Mouse (Mus musculus): Measurements from ENCODE around the gene Pitpna. TPM values are rescaled to one million over a fixed set of nuclear protein-coding genes. Genes with fewer than 3 reads are reported as not detected.
"Not testable (repeated sequence)": the region's sequence is repeated elsewhere in the genome, so short reads cannot be mapped to it uniquely, and the experiment has no call there.

The Pitpna gene
- total and polyA plus RNA-seq, 2 experiments from 2014 or later: 90.7 to 109 TPM

DNA sequence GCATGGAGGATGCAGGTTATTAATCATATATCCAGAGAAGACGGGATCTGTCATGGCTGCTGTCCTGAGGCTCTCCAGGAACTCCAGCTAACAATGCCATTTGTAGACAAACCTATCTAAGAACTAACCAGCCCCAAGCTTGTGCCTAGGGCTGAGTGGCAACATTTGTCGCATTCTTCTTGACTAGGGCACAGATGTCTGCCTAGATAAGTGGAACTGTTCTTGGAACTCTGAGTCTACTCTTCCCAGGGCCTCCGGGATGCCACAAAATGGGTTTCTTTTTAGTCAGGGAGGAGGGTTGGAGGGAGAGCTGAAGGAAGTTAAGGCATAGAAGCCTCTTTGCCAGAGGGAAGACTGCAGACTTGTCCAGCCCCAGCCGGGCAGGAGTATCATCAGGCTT, 41.8 kb upstream of the Pitpna start:
- H3K36me3 ChIP-seq (ENCODE audit: insufficient read depth, low read length): peaks cover 19% of the 10 kb centered on the region; the same call in 1 of the 2 replicates
- WGBS: 80% methylated on average over 4 of the region's 4 CpGs

DNA sequence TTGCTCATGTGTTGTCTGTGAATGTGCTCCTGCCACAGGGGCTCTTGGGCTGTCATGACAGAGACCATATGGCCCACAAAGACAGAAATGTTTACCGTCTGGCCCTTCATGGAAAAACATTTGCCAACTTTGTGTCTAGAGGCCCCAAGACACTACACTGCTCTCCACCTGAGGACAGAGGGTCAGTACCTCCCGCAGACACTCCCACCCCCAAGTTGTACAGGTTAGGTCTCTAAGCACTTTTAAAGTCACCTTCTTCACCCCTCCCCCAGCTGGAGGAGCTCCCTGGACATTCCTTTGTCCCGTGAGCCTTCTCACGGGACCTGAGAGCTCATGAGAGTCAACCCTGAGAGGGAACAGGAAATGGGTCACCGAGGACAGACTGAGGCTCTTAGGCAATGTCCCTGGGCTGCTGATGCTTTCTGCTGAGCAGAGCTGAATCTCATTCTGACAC, 38.2 kb upstream of the Pitpna start:
- H3K27ac ChIP-seq: no peak overlapping the region
- no peaks in the 10 kb centered on the region for H3K9me3 ChIP-seq (ENCODE audit: low read length)

More for the DNA sequence above, 41.8 kb upstream of the Pitpna start:
- no peak overlapping the region for H3K27ac ChIP-seq
- DNase-seq (ENCODE audit: low spot score) (no peak), ATAC-seq (no peak)
- no peak for TF ChIP-seq CTCF (IDR thresholded peaks at IDR 0.05; ENCODE audit: low read depth)
- no peak overlapping the region for H3K4me2 ChIP-seq (ENCODE audit: low read depth, low read length)
- H3K9me3 ChIP-seq (ENCODE audit: low read length): no peaks in the 10 kb centered on the region
- H3K27me3 ChIP-seq (ENCODE audit: insufficient read depth, low read length): no peaks in the 10 kb centered on the region
- no peaks in the 10 kb centered on the region; the same call in 1 of the 2 replicates for H3K4me1 ChIP-seq (ENCODE audit: insufficient read depth, low read length)
- no peak overlapping the region for H3K4me3 ChIP-seq (ENCODE audit: low read length)
- H3K9ac ChIP-seq (replicated peaks; ENCODE audit: low read length): no peak overlapping the region

DNA sequence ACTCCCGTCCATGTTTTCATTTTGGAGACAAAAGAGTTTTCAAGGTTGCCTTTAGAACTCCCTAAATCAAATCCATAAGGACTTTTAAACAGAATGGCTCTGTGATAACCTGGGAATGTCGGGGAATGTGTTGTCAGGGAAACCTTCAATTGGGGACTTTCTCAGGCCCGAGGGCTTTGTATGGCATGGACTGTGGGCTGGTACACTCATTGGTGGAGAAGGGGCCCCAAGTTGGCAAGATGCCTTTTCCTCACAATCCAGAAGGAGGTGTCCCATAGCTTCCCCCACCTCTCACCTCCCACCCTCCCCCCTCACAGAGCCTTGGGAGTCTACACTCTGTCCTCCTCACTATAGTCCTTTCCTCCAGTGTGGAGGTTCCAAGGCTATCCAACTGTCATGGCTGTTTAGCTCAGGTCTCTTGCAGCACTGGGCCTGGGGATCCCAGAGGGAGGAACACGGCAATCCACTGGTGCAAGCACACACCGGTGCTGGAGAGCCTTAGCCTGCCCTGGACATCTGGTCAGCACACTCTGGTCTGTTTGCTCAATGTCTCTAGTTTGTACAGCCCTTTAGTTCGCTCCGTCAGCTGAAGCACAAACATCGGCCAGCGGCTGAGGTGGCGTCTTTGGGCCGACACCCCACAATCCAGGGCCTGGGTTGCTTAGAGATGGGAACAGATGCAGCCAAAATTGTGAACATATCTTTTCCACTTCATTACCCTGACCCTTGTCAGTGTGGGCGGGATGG, 37.5 kb upstream of the Pitpna start:
- H3K9me3 ChIP-seq (ENCODE audit: low read length): no peaks in the 10 kb centered on the region
- DNase-seq (ENCODE audit: low spot score) (peak; percentile 36), ATAC-seq (peak; percentile 69)
- peaks cover 8% of the 10 kb centered on the region; the same call in 1 of the 2 replicates for H3K36me3 ChIP-seq (ENCODE audit: insufficient read depth, low read length)
- H3K9ac ChIP-seq (replicated peaks; ENCODE audit: low read length): 0 out of 2 replicates have a peak overlapping the region, but pooled peaks have one; percentile 9
- H3K27ac ChIP-seq: peak overlapping the region; percentile 41; the same call in 1 of the 2 replicates
- no peaks in the 10 kb centered on the region; the same call in none of the 2 replicates for H3K4me1 ChIP-seq (ENCODE audit: insufficient read depth, low read length)
- H3K27me3 ChIP-seq (ENCODE audit: insufficient read depth, low read length): no peaks in the 10 kb centered on the region
- 37% methylated on average over 12 of the region's 12 CpGs for WGBS
- no peak overlapping the region for H3K4me2 ChIP-seq (ENCODE audit: low read depth, low read length)
- no peak overlapping the region for H3K4me3 ChIP-seq (ENCODE audit: low read length)
- no peak for TF ChIP-seq CTCF (IDR thresholded peaks at IDR 0.05; ENCODE audit: low read depth)

More for the DNA sequence above, 38.2 kb upstream of the Pitpna start:
- Histone ChIP-seq H3K36me3 (ENCODE audit: insufficient read depth, low read length) (peaks cover 13% of the 10 kb centered on the region; the same call in 1 of the 2 replicates), H3K27me3 (ENCODE audit: insufficient read depth, low read length) (no peaks in the 10 kb centered on the region), H3K4me1 (ENCODE audit: insufficient read depth, low read length) (no peaks in the 10 kb centered on the region; the same call in none of the 2 replicates), H3K9ac (replicated peaks; ENCODE audit: low read length) (no peak overlapping the region), H3K4me3 (ENCODE audit: low read length) (no peak overlapping the region), H3K4me2 (ENCODE audit: low read depth, low read length) (no peak overlapping the region)
- ATAC-seq (no peak), DNase-seq (ENCODE audit: low spot score) (no peak)
- TF ChIP-seq CTCF (IDR thresholded peaks at IDR 0.05; ENCODE audit: low read depth): no peak
- 38% methylated on average over 5 of the region's 5 CpGs for WGBS

DNA sequence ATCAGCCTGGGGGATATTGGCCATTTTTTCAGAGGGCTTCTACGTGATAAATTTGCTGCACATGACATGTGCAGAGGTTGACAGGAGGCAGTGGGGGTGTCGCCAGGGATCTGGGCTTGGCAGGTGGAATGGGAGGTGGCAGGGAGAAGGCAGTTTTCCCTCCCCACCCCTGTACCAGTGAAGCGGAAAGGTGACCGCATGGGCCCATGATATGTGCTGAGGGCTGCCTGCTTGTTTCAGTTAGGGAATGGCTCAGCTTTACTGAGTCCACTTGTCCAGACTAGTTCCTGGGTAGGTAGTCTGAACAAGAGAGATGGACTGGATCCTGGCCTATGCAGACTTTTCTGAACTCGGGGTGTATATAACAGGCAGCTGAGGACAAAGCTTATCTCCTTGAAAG, 36.6 kb upstream of the Pitpna start:
- Histone ChIP-seq H3K4me2 (ENCODE audit: low read depth, low read length) (no peak overlapping the region), H3K36me3 (ENCODE audit: insufficient read depth, low read length) (peaks cover 3% of the 10 kb centered on the region; the same call in 1 of the 2 replicates), H3K4me1 (ENCODE audit: insufficient read depth, low read length) (no peaks in the 10 kb centered on the region; the same call in none of the 2 replicates), H3K9me3 (ENCODE audit: low read length) (no peaks in the 10 kb centered on the region), H3K4me3 (ENCODE audit: low read length) (no peak overlapping the region), H3K27ac (0 out of 2 replicates have a peak overlapping the region, but pooled peaks have one; percentile 26), H3K27me3 (ENCODE audit: insufficient read depth, low read length) (no peaks in the 10 kb centered on the region), H3K9ac (replicated peaks; ENCODE audit: low read length) (0 out of 2 replicates have a peak overlapping the region, but pooled peaks have one; percentile 28)
- no peak for DNase-seq (ENCODE audit: low spot score)
- TF ChIP-seq CTCF (IDR thresholded peaks at IDR 0.05; ENCODE audit: low read depth): no peak
- WGBS: 77% methylated on average over 5 of the region's 5 CpGs
- no peak for ATAC-seq

DNA sequence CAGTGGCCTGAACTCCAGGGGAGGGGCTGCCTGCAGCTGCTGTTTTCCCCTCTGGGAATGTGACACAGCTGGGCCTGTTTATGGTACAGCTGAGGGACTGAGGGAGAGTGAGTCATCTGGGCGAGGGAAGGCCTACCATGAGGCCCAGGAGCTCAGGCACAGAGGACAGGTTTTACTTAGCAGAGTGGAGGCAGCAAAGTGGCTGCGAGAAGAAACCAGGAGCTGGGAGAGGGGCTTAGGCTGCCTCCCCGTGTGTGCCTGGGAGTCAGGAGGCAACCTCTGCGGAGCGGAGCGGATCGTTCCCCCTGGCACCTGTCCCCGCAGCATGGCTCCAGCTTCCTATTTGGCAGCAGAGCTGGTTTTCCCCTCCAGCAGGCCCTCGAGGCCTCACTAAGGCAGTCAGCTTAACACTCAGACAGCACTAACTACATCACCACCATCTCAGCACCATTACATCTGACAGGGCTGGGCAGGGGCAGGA, 35.9 kb upstream of the Pitpna start:
- H3K4me1 ChIP-seq (ENCODE audit: insufficient read depth, low read length): no peaks in the 10 kb centered on the region; the same call in none of the 2 replicates
- DNase-seq (ENCODE audit: low spot score): peak; percentile 49
- H3K9me3 ChIP-seq (ENCODE audit: low read length): no peaks in the 10 kb centered on the region
- H3K27me3 ChIP-seq (ENCODE audit: insufficient read depth, low read length): no peaks in the 10 kb centered on the region
- peak overlapping the region; percentile 28 for H3K9ac ChIP-seq (replicated peaks; ENCODE audit: low read length)
- no peaks in the 10 kb centered on the region; the same call in 1 of the 2 replicates for H3K36me3 ChIP-seq (ENCODE audit: insufficient read depth, low read length)
- H3K4me2 ChIP-seq (ENCODE audit: low read depth, low read length): no peak overlapping the region
- H3K27ac ChIP-seq: peak overlapping the region; percentile 26; the same call in 1 of the 2 replicates
- TF ChIP-seq CTCF (IDR thresholded peaks at IDR 0.05; ENCODE audit: low read depth): no peak
- no peak overlapping the region for H3K4me3 ChIP-seq (ENCODE audit: low read length)
- peak; percentile 16; the same call in 1 of the 2 replicates for ATAC-seq
- 25% methylated on average over 9 of the region's 9 CpGs for WGBS

DNA sequence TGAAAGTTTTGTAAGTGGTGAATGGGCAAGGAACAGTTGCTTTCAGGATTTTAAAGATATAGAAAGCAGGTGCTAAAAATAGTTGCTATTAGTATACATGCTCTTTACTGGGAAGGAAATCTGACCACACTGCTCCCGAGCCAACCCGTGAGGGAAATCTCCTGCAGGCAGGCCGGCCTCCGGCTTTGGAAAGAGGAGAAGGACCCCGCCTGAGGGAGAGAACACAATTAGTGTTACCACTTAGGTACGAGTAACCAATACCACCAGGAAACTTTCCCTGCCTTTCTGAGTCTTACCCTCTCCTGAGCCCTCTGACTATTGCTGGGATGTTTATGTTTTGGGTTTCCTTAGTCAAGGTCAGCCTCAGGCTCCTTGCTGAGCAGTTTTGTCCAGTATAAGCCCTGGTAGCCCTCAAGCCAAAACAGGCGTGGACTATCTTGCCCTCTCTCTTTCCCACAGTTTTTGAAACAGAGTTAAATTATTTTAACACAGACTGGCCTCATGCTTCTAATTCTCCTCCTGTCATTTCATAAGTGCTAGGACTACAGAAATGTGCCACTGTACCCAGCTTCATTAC, 34.9 kb upstream of the Pitpna start:
- no peaks in the 10 kb centered on the region; the same call in none of the 2 replicates for H3K4me1 ChIP-seq (ENCODE audit: insufficient read depth, low read length)
- no peak for TF ChIP-seq CTCF (IDR thresholded peaks at IDR 0.05; ENCODE audit: low read depth)
- H3K4me2 ChIP-seq (ENCODE audit: low read depth, low read length): no peak overlapping the region
- no peaks in the 10 kb centered on the region for H3K9me3 ChIP-seq (ENCODE audit: low read length)
- H3K4me3 ChIP-seq (ENCODE audit: low read length): no peak overlapping the region
- WGBS: 62% methylated on average over 7 of the region's 7 CpGs
- no peaks in the 10 kb centered on the region; the same call in 1 of the 2 replicates for H3K36me3 ChIP-seq (ENCODE audit: insufficient read depth, low read length)
- no peak overlapping the region for H3K9ac ChIP-seq (replicated peaks; ENCODE audit: low read length)
- H3K27me3 ChIP-seq (ENCODE audit: insufficient read depth, low read length): no peaks in the 10 kb centered on the region
- ATAC-seq: no peak
- H3K27ac ChIP-seq: no peak overlapping the region
- DNase-seq (ENCODE audit: low spot score): no peak

DNA sequence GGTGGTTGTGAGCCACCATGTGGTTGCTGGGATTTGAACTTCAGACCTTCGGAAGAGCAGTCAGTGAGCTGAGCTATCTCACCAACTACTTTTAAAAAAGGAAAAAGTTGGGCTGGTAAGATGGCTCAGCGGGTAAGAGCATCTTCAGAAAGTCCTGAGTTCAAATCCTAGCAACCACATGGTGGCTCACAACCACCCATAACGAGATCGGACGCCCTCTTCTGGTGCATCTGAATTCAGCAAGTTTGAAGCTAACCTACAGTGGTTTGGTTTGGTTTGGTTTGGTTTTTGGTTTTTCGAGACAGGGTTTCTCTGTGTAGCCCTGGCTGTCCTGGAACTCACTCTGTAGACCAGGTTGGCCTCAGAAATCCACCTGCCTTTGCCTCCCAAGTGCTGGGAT, 31.9 kb upstream of the Pitpna start:
- DNase-seq (ENCODE audit: low spot score); H3K4me3 ChIP-seq (ENCODE audit: low read length); H3K4me1 ChIP-seq (ENCODE audit: insufficient read depth, low read length); H3K27me3 ChIP-seq (ENCODE audit: insufficient read depth, low read length); H3K36me3 ChIP-seq (ENCODE audit: insufficient read depth, low read length); H3K9me3 ChIP-seq (ENCODE audit: low read length); H3K9ac ChIP-seq (replicated peaks; ENCODE audit: low read length); H3K27ac ChIP-seq; H3K4me2 ChIP-seq (ENCODE audit: low read depth, low read length); ATAC-seq: not testable (repeated sequence)
- 90% methylated on average over 6 of the region's 6 CpGs for WGBS

All from hindbrain, postnatal 0 days (tissue).